Mouse (Mus musculus) adipocyte (in vitro differentiated cells): ENCODE measurements around the gene Mark3.

Experiments
- DNase-seq: peaks from one replicate; pipeline ENCODE4 v3.0.0-alpha.2; 2016; ENCODE audit warnings: low spot score

The Mark3 gene

DNA sequence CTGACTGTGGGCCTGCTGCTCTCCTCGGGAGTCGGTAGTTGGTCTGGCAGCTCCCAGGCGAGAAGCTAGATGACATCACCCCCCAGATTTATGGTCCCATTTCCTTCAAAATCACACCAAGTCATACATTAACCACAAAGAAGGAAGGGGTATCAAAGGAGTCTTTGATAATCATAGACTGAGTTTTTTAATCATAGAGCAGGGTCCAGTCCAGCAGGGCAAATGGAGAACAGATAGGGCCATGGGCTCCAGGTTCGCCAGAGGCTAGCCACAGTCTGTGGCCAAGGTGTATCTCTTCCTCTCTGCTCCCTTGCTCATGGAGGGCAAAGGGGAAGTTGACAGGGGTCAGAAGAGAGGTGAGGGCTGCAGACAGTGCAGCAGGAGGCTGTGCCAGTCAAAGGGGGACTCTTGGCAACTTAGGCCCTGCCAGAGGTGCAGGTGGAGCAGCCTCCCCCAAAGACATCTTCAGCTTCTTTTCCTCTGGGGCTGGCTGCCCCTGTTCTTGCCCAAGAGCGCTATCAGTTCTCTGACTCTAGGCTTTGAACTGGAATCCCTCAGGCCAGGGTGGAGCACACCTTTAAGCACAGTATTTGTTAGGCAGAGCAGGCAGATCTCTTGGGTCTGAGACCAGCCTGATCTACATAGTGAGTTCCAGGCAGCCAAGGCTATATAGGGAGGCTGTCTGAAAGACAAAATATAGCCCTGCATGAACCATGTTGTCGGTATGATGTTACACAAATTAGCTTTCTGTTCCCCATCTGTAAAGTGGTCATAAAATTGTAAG is 101.7 kb downstream of the Mark3 start:
- DNase-seq: no peak

DNA sequence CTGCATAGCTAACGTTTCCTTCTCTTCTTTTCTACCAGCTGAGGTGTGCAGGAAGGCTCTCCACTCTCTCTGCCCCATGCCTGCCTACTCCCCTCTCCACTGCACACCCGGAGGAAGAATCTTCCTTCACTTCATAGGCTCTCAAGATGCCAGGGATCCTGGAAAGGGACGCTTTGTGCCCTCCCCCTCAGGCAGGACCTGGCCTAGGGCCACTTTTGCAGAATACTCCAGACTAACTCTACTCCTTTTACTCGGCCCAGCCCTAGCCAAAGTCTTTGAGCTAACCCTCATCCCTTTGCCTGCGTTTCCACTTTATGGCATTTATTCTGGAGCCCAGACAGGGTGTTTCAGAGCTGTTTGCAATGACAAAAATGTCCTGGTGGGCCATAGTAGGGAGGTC is 103.1 kb downstream of the Mark3 start:
- no peak for DNase-seq

DNA sequence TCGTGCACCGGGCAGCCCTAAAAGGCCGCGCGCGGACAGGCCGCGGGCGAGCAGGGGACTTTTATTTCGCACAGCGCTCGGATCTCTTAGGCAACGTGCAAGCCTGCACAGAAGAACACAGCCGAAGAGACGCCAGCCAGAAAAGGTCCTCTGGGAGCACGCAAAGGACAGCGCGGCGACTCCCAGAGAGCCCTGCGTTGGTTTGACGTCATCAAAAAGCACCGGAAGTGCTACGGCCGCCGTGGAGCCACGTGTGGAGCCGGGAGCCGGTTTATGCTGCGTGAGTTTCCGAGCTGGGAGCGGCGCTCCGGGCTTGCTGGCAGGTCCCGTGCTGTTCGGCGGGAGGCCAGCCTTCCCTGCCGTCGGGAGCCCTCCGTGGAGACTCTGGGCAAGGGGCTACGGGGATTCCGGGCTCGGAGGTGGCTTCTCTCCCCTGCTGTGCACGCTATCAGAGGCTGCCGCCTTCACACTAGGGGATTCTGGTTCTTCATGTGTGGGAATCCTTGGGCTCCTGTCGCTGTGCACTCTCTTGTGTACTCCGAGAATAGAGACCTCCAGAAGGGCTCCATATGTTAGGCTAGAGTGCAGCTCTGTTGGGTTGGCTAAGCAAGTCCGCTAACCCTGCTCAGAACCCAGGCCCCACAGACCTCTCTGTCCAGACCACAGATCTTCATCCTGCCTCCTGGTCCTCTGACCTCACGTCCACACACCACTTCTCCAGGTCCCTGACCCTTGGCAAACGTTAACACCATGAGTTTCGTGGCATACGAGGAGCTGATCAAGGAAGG is 103.8 kb downstream of the Mark3 start, which contains the start of gene Trmt61a:
TSS of gene Trmt61a (plus strand) at position 224 of the 788 bp plus-strand sequence.
- DNase-seq: peak; percentile 97

DNA sequence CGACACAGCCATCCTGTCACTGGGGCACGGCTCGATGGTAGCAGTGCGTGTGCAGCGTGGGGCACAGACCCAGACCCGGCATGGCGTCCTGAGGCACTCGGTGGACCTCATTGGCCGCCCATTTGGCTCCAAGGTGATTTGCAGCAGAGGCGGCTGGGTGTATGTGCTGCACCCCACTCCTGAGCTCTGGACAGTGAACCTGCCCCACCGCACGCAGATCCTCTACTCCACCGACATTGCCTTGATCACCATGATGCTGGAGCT is 104.3 kb downstream of the Mark3 start:
- DNase-seq: no peak

DNA sequence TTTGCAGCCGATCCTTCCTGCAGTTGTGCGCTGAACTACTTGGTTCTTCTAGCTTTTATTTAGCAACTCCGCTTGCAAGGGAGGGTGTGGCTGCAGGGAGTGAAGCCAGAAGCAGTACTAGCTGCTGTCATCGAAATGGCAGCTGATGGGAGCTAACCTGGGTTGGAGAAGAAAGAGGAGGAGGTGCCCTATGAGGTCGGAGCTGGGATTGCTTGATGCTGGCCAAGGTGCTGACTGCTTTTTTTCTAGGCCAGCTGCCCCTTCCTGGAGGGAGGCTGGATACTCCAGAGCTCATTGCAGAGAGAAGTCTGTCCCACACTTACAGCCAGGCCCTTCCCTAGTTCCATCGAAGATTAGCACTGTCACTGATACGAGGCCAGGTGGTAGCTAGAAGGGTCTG is 104.7 kb downstream of the Mark3 start:
- peak; percentile 15 for DNase-seq

DNA sequence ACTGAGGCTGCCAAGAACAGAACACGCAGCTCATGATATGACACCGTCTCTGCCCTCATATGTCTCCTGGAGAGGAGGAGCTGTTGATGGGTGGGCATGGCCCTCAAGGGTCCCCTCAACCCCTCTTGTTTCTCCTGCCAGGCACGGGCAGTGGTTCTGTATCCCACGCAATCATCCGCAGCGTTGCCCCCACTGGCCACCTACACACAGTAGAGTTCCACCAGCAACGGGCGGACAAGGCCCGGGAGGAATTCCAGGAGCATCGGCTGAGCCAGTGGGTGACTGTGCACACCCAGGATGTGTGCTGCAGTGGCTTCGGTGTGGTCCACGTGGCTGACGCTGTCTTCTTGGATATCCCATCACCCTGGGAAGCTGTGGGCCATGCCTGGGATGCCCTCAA is 106.3 kb downstream of the Mark3 start:
- DNase-seq: no peak

DNA sequence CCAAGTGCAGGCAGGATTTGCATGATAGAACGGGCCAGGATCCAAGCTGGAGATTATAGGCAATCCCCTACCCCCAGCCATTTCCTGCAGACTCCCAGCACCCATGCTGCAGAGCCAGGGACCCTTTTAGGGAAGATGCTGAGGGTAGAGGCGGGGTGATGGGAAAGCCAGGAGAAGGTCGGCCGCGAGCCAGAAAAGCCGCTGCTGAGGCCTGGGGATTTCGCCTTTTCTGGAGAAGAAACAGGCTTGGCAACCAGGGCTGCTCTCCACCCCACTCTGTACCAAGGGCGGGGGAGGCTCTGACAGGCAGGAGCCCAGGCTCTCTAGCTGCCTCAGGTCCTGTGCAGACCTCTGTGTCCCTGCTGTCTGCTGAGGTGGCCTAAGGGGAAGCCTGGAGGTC is 107.0 kb downstream of the Mark3 start:
- DNase-seq: no peak

DNA sequence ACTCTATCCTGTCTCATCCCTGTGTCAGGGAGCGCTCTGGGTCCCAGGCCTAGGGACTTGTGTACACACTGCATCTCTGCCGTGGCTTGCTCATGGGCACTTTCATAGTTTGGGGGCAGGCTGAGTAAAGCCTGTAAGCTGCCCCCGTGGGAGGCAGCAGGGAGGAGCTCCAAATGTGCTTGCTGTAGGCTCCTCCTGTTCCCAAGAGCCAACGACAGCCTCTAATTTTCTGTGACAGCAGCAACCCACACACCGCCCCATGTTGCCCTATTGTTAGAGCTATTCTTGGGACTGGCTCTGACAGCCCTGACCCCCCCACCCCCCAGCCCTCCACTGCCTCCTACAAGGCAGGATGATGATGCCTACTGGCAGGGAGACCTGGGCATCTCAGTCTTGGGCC is 107.7 kb downstream of the Mark3 start:
- DNase-seq: no peak

DNA sequence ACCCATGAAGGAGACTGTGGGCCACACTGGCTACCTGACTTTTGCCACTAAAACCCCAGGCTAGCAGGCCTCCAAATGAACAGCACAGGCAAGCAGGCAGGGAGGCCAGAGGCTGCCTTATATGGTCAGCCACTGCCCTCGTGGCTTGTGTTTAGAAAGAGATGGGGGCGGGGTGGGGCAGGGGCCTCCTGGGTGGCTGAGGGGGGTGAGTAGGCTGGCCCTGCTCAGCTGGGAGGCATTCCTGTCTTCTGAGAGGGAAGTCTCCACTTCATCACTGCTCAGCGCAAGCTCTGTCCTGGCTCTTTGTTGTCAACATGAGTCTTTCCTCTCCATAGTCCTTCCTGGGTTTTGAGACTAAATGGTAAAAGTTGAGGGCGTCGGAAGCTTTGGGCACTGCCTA is 108.5 kb downstream of the Mark3 start:
- no peak for DNase-seq

DNA sequence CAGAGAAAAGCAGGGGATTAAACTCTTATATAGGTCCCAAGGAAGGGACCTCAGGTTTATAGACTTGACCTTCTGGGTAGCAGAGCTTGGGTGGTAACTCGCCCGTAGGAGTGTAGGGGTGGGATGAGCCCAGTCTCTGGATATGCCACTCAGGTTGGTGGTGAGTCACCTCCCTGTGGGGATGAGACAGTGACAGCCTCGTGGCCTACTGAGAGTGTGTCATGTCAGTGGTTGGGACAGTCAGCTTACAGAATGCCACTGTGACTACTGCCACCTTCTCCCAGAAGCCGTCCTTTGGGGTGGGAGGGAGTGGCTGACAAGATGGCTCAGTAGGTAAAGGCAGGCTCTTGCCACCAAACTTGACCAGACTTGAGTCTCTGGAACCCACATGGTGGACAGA is 112.1 kb downstream of the Mark3 start:
- DNase-seq: no peak

DNA sequence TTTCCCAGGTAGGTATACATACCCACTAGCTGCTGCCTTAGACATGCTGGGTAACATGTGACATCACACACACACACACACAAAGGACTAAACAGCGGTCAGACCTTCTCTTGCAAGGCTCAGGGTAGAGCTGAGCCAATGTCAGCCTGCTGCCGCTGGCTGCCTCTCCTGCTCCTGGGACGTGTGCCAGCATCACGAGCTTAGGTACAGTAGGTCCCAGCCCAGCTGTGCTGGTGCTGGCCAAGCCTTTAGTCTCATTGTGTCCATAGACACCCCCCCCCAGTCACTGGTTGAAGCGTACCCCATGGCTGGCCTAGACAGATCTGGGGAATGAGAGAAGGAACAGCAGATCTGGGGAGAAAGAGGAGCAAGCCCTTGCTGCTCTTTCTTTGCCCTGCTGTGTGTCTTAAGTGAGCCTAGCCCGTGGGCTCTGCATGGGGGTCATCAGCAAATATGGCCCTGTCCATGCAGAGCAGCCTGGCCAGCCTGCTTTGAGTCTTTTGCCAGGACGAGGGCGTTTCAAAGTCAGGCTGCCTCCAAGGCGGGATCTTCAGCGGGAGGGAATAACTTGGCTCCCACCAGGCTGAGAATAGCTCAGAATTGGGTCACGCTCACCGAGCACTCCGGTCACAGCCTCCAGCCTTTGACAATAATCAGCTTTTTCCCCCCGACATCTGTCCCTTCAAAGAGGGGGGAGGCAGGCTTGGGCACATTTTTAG is 113.2 kb downstream of the Mark3 start:
- peak; percentile 84 for DNase-seq

DNA sequence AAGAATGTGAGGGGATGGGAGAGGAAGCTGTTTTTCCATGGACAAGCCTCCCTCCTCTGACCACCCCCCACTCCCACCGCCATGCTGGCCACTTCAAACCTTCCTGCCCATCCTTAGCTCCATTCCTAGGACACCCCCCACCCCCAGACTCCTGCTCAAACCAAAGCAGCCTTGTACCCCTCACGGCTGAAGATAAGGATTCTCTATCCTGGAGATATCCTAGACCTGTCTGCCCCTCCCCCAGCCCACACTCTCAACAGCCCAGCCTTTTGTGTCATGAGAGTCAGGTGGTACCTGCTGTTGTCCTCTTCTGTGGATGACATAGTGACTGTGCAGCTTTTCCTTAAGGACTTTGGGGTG is 113.7 kb downstream of the Mark3 start:
- no peak for DNase-seq

DNA sequence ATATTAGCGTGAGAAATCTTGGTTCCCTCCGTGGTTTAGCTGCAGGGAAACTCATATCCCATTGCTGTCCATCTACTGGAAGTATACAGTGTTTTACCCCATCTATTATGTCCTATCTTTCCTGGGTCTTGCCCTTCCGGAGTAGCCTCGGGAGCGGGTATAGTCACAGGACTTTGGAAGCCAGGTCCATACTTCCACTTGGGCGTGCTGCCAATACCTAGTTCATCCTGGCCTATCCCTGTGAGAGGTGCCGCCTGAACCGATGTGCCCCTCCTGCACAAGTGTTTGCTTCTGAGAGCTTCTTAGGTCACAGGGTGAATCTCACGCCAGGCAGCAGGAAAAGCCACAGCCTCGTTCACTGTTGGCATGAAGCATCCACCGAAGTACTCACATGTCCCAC is 115.1 kb downstream of the Mark3 start:
- DNase-seq: no peak

DNA sequence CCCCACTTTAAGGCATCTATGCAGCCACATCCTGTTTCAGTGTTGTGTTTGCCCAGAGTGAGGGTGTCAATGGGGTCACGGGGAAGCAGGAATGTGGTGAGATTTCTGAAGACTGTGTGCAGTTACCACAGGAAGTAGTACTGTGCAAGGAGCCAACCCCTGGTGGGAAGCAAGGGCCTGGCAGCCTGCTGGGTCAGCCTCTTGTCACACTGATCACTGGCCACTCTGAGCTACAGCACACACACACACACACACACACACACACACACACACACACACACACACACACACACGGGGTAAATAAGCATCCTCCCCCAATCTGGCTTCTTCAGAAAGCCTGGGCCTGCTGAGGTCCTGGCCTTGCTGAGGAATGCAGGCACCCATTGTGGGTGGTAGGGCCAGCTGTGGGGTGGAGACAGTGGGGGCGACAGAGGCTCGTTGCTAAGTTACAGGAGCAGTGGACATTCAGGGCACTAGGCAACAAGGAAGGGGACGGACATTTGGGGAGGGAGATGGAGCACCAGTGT is 117.1 kb downstream of the Mark3 start:
- DNase-seq: peak; percentile 57

DNA sequence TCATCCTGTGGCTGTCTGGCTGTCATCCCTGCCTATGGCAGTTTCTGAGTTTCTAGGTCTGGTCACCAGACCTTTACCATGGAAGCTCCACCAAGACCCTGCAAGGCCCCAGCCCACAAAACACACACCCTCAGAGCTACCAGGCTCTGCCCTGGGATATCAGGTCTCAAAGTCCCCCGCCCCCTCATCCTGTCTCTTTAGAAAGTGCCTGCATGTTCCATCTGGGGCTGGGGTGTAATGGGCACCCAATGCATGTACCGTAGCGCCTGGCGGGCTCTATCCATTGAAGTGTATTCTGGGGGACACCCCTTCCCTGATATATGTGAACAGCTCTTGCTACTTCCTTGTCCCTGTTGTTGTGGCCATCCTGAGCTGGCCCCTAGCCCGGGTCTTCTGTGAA is 118.6 kb downstream of the Mark3 start:
- DNase-seq: no peak

DNA sequence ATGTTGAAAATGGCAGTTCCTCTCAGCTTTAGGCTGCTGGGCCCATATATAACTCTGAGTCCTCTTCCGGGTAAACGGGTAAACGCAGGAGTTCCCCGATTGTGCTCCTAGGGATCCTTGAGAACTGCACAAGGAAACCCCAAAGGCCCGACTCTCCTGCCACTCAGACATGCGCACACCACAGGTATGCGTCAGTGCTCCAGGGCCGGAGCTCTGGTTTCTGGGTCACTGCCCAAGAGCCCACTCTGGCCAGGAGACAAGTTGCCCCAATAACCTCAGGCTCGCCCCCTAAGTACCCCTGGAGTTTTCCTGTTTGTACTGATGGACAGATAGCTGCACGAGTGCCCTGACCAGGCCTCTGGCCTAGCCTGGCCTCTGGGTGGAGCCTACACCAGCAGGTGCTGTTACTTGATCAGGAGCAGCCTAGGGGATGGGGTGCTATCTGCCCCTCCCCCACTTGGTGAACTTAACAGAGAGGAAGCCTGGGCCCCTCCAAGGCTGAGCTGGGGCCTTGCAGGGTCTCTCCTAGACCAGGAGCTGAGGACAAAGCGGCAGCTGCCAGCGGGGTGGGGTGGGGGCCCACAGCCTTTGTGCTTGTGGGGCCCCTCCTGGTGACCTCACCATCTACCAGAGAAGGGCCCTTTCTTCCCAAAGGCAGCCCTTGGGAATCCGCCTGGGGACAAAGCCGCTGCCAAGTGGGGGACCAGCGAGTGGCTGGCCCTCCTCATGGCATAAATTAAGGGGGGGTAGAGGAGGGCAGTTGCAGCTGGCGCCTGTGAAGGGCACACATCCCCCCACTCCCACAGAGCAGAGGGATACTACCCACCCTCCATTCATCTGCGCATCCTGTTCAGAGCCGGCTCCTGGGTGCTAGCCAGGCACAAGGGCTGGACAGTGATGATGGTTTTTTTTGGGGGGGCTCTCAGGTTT is 119.3 kb downstream of the Mark3 start:
- DNase-seq: no peak

DNA sequence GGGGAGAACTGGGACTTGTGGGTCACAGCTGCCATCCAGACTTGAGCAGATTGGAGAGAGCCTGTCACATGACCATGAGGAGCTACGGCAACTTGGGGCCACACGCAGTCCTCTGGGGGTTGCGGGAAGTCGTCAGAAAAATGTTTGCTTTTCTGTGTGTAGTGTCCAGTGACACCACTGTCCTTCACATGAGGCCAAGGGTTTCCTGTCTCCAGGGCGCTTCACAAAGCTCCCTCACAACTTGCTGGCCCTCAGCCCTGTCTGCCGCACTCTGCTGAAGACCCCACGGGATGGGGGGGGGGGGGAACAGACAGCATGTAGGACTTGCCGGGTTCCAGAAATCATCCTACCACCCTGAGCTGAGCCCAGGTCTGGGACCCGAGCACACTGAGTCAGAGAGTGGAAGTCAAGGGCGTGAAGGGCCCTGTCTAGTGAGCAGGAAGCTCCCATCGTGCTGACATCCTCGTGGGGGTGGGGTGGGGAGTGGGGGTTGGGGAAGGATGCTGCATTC is 120.0 kb downstream of the Mark3 start:
- DNase-seq: no peak

DNA sequence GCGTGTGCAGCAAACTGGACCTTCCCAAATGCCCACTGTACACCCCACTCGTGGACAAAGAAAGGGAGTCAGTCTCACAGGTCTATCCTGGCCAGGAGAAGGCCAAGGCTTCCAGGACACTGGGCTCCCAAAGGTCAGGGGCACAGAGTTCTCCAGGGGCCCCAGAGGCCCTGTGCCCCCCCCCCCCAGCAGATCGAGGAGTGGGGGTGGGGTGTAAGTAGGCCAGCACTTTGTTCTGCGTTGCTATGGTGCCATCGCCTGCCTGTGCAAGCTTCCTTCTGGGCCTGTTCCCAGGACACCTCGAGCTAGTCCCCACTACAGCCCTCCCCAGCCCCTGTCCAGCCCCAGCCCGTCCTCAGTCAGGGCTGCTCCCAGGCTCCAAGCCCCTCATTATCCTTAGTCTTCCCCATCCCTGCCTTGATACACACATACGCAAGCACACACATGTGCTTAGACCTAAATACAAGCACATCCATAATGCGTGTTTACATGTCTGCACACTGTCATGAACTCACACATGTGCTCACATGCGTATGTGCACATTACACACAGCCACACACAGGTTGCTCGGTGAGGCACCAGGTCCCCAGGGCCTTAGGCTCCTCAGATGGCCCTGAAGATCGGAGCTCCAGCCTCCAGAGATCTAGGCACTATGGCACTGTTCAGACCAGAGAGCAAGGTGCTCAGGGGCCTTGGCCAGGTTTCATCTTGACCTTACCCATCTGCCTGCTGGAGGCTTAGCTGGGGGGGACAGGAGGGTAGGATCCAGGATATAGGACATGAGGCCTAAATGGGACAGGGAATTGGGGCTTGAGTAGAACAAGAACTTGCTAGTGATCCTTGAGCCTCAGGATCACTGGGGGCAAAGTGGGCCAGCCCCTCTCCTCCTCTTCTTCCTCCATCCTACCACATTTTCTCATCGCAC is 120.8 kb downstream of the Mark3 start:
- no peak for DNase-seq

DNA sequence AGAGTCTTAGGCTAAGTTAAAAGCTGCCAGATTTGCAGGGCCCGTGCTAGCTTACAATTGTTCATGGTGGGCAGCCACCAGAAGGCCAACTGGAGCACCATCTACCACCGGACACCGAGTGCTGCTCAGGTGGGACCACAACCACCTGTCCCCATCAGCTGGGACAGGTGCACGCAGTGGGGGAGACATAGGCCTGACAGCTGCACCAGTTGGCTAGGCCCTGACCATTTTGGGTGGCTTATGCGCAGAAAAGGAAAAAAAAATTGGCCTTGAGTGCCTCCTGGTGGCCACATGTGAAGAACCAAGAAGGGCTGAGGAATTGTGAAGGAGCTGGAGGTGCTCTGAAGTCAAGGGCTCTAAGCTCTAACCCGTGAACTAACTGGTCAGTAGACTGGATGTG is 121.9 kb downstream of the Mark3 start:
- DNase-seq: peak; percentile 86

DNA sequence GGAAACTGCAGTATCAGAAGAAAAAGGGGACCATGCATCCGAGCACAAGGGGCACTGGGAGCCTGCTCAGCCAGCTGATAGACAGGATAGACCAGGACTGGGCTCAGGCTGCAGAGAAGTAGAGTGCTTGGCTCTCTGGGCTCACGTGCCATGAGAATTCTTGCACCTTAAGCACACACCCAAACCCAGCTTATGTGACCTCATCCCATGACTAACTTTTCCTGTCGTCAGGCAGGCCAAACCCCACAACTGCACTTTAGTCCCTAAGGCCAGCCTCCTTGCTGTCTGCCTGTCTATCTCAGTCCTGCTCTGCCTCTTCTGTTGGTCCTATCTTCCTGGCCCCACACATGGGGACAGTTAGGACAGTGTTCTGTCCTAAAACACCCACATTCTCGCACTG is 123.4 kb downstream of the Mark3 start:
- DNase-seq: no peak
